Mouse (Mus musculus) mouse embryonic stem cell (cell line): Measurements from ENCODE around the gene Smug1.

Experiments
- in situ Hi-C, 2 experiments: fragments of 300-500 bp; cut with MboI; formaldehyde crosslinking; loops; 1 replicate in 1 of 2; 3 replicates in 1 of 2; pipeline ENCODE4 v1.14.3; 2019 to 2020; ENCODE audit warnings: low sequenced_read_pairs in 2 of 2, low pct_unique_long_range_greater_than_20kb in 1 of 2, mixed read lengths in 1 of 2; ENCODE audit not compliant: unreplicated experiment in 1 of 2

Gene Smug1

DNA sequence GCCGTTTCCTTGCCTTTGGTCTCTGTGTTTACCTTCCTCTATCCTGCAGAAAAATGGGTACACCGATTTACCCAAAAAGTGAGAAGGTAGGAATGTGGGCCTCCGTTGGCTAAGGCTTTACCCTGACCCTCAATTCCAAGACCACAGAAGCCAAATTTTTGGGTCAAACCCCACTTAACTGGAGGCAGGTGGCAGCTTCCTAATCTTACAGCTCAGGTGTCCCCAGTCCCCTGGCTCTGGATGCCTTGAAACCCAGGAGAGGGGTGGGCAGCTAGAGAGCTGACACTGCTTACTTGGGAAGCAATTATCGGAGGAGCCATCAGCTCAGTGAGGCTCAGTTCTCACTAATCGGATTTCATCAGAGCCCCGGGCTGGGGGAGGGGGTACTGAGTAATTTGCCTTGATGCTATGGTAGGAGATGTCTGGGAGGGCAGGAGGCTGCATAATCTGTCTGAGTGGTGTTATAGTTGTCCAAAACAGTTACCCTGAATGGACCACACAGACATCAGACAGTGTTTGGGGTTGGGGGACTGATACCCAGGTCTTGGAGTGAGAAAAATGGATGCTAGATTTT is at the start of gene Smug1:
TSS of gene Smug1 (minus strand) at position 51 of the 574 bp plus-strand sequence.
- in situ Hi-C loops: no loop called here

DNA sequence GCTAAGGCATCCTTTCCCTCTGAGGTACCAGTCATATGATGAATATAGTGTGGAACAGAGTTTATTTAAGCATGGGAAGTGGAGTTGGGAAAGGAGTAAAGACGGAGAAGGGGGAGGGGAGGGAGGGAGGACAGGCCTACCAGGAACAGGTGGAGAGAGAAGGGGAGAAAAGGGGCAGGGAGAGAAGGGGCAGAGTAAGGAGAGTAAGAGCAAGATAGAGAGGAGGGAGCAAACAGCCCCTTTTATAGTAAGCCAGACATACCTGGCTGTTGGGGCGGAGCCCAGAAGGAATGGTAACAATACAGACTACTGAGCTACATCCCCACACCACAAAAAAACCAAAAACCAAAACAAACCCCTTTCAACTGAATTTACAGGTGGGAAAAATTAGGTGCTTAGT is 49.2 kb upstream of the Smug1 start:
- in situ Hi-C loops: no loop called here

DNA sequence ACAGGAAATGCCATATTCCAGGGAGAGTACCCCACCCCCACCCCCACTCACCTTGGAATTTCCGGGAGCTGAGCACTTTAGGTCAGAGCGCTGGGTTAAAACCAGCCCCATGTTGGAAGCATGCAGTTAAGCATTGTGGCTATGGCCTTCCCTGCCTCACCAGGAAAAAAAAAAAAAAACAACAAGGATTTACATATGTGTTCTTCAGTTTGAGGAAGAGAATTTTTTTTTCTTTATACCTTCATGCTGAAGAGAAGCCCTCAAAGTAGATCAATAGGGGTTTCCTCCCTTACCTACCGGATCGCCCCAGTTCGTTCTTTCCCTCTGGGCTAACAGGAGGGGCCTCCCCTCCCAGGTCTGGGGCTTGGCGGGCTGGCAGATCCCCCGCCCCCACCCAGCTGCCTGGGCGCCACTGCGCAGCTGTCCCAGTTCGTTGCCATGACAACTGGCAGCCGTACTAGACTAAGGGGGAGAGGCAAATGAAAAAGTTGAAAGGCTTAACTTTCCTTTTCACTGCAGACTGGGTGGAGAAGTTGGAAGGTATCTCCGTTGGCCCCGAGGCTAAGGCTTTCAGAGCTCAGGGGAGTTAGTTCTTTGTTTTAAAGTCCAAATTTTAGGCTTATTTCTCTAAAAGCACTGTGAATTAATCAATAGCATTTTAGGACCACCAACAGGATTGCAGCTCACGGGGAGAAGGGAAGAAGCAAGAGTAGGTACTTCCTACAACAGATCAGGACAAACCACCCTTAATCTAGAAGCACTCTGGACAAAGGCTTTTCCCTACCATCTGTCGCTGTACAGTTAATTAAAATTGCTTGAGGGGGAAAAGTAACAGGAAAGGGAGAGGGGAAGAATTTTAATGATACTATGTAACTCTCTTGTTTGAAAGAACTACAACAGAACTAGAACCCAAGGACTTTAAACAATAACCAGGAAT is 48.3 kb upstream of the Smug1 start:
- in situ Hi-C loops: no loop called here

DNA sequence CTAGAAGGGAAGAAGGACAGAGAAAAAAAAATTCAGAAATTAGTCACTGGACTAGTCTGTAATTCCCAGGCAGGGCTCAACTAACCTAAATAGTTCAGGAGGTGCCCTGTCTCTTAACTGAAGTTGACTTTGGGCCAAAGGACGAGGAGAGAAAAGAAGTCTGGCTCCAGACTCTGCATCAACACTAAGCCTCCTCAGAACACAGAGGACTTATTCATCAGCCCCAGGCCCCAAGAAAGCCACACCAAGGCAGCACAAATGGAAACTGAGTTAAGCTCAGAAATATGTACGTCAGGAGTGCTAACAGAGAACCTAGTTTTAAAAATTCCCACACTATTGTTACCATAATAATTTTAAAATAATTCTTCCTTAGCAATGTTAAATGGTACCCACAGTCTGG is 47.3 kb upstream of the Smug1 start:
- in situ Hi-C loops: no loop called here

DNA sequence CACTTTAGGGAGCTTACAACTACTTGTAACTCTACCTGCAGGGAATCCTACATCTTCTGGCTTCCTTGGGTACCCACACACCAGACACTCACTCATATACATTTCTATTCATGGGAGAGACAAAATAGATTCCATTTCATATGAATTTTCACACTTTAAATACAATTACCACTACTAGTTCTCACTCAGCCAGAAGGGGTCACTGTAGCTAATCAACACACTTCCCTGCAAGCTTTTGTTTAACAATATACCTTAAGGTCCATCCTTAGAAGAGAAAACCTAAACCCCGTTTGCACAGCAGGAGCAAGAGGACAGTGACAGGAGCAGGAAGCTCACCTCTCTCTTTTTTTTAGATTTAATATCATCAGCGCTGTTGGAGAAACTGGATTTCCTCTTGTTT is 38.3 kb upstream of the Smug1 start:
- in situ Hi-C loops: no loop called here

DNA sequence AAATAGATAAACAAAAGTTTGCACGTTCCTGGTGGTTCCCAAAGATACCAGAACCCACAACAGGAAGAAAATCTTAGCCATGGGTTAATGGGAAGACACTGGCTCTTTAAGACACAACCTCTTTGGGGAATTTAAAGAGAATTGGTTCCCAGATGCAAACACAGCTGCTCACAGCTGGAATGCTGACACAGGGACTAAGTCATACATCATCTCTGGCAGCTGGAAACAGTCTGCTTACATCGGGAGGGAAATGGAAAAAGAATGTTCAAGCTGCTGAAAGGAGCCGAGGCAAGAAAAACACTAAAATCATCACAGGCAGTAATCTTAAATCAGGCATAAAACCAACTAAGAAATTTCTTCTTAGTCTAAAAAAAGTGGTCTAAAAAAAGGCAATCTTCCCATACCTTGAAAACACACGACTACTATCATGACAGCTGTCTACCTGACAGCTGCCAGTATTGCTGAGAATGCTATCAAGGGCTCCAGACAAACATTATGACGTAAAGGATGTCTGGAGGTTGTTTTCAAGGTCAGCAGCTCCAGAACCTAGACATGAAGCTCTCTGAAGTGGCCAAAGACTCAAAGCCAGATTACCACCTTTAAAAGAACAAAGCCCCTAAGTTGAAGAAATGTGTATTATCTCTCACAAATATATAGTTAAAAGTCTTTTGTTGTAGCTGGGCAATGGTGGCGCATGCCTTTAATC is 35.3 kb upstream of the Smug1 start:
- in situ Hi-C loops: no loop called here

DNA sequence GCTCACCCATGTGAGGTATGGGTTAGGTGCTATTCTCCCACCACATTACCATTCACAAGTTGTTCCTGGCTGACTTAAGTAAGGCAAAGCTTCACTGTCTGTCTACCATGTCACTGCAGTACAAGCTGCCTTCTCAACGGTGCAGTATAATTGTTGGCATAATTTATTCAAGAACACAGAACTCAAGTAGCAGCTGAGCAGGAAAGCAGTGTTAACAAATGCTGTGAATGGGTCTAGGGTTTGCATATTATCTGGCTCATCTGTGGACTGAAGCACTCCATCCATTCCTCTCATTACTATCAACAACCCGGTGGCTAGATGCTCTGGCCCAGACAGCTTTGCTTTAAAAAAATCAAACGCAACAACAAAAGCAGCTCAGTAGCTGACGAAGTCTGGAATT is 30.9 kb upstream of the Smug1 start:
- in situ Hi-C loops: no loop called here

DNA sequence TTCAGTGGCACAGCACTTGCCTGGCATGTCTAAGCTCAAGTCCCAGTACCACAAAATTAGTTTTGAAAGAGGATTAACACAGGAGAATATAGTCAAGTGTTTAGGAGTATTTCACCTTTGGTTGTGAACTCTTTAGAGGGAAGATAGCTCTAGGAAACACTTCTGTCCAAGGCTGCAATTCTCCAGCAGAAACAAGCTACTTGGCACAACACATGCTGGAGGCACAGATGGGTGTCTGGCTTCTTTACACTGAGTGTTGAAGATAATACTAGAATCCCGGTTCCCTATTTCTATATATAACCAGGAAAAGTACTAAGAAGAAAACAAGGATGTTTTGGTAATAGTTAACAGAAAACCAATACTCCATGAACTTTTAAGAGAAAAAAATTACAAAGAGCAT is 29.9 kb upstream of the Smug1 start:
- in situ Hi-C loops: no loop called here

DNA sequence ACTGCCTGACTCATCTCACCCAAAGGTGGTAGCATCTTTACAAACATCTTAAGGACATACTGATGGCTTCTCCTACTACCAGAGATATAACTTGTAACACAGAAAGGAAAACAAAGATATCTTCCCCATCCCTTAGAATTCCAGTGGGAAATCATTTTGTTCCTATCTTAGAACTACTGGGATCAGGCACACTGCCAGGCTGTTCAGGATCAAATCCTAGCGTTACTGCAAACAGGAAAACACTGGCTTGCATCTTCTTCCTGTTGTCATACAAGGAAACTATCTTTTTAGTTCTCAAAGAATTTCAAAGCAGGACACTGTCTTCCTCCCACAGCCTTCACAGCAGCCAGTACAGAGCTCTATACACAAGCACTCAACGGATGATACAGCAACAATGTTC is 26.7 kb upstream of the Smug1 start:
- in situ Hi-C loops: no loop called here

DNA sequence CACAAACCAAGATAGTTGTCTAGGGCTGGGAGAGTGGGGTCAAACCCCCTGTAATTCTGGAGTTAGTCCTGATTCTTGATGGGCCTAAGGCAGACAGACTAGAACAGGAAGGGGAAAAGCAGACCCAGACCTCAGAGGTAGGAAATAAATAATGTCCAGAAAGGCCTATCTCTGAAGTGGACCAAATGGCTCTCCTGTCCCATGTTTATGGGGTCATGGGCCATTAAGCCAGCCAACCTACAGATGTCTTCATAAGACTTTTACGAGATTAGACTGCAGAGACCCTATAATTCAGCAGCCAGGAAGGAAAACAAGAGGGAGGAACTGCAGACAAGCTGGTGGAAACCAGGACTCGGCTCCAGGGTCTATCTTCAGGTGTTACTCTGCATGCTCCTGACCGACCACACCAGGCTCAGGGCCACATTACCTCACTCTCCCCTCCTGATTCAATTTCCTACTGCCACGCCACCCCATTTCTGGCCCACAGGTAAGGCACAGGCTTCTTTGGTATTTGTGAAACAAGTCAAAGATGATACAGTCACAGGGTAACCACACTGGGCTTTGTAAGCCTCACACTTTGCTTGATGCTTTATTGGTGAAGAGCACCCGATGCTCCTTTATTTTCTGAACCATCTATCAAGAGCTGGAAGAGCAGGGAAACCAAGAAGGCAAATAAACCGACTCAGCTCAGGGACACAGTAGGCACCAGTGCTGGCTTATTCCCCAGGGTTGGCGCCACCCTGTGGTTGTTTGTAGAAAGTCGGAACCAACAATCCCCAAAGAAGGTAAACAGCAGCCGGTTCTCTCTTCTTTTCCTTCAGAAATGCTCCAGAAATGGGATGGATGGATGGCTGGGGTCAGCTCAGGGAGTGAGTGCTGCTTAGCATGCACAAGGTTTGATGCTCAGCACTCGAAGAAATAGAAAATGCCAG is 23.9 kb upstream of the Smug1 start:
- in situ Hi-C loops: no loop called here

DNA sequence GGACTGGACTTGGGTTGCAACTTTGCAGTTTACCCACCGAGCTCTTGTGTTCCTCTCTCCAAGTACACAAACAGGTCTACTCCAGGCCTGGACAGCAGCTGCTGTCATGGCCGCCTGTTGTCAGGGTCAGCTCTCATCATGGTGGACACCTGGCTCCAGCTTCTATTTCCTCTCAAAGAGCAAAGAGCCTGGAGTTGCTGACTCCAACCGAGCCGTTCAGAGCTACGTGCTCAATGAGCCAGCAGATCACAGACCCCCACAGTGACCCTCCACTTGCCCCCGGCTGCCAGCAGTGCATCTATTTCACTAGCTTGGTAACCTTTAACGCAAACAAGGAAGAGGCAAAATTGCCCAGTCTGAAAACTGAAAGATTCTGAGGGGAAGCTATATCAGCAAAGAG is 23.2 kb upstream of the Smug1 start:
- in situ Hi-C loops: no loop called here

DNA sequence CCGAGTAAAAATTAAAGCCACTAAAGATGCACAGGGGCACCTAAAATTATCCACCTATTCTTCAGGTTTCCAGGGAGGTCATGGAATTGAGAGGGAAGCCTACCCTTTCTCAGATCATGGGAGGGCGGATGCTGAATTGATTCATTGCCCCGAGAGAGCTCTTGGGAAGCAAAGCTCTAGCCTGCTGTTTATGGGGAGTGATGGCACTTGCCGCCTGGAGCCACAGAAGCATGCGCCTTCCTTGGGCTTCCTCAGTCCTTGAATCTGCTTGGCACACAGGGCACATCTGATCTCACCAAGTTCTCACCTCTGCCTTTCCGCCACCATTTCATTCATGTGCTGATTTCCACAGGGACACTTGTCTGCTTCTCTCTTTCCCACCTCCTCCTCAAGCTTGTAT is 20.9 kb upstream of the Smug1 start:
- in situ Hi-C loops: loop anchor here in 1 of 2 experiments (5.0 kb wide), 1 partner anchor 119 kb away; no protein-coding TSS in a partner anchor

DNA sequence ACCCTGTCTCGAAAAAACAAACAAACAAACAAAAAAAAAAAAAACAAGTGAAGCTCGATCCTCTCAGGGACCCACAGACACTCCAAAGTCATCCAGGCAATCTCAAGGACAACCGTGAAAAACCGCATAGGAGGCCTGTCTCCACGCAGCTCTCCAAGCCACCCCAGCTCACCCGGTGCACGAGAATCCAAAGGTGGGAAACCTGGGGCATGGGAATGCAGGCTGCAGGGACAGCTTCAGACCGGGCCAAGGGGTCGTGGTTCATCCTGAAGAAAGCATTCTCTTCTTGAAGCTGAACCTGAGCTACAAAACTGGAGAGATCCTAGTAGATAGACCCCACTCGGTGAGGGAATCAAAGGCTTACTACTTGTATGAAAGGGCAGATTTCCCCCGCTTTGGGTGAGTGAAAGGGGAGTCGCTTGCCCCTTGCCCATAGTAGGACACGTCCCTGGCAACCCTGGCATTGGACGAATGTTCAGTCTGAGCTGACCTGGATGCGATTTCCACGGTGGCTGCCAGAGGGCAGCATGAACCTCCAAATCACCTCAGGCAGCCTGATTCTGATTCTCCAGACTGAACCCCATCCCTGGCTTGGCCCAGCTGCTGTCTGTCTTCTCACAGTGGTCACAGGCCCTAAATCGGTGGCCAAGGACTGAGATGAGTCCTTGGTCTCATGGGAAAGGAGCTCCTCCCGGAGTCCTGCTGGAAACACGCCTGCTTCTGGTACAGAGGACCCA is 18.7 kb upstream of the Smug1 start:
- in situ Hi-C loops: loop anchor here in 1 of 2 experiments (5.0 kb wide), 1 partner anchor 122 kb away; no protein-coding TSS in a partner anchor

DNA sequence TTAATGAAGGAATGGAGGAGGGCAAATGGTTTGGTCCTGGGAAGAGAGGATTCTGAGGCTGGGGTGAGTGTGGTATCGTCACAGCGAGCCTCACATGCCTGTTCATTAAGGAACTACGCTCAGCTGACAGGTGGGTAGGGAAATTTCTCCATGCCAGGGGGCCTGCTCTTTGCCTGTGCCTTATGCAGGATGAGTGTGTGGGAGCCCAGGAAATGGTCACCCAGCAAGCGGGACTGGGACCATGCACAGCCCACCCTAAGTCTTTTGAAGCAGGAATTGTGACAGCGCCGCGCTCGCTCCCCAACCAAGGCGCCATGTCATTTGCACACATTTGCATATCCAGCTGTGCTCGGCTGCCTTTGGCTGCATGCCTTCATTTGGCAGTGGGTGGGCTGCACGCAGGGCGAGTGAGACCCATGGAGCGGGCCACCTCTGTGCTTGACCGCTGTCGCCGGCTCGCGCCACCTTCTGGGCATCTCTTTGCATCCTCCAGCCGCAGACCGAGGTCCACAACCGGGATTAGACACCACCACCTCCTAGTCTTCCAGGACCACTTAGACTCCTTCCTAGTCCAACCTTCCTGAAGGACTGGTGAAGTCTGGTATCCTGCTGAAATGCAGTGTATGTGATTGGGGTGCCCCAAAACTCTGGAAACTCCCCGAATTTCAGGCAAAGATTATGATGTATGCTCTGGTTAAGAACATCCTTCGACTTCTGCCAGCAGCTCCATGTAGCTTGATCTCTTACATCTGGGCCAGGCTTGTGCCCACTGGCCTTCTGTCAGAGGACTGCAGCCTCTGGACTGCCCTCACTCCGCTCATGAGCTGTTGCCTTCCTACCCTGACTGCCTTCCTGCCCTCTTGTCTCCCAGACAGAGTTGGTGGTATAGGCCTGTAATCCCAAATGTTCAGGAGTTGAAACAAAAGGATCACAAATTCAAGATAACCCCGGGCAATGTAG is 17.0 kb upstream of the Smug1 start:
- in situ Hi-C loops: no loop called here

DNA sequence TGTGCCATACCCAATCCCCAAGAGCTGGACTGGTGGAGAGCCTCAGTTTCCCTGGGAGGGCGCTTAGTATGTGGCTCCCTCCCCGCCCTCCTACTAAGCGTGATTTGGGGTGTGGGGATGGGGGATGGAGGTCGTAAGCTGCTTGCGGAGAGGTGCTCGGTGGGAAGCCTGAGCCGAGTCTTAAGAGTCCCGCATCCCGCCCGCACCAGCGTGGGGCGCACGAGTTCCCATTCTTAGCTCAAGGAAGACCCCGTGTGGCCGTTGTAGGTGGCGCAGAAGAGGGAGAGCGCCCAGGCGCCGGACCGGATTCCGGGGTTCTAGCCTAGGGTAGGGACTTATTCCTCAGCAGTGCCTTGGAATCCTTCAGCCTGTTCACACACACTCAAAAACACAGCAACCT is 16.2 kb upstream of the Smug1 start:
- in situ Hi-C loops: no loop called here

DNA sequence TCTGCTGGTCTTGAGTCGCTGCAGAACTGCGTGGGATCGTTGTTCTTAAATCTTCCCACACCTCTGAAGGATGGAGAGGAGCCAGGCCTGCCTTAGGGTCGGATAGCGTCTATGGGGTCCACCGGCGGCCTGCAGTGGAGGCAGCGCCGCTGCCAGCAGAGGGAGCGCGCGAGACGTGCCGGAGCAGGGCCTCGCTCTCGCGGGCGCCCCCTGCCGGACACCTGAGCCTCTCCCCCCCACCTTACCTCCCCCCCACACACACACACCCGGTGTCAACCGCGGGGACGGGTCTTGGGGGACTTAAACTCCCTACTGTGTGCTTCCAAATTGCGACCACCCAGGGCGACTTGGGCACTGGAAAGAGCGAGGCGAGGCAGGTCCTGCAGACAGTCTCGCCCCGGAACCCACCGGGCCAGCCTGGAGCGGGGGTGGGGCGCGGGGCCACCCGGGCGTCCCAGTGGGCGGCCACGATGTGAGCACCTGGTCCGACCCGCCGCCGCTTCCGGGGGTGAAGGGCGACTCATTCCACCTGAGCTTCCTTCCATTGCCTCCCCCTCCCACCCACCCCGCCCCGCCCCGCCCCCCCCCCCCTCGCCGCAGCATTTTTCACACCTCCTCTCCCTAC is 15.4 kb upstream of the Smug1 start:
- in situ Hi-C loops: no loop called here
